Mouse (Mus musculus): ENCODE data around the gene Rhbdl3.

Gene Rhbdl3

DNA sequence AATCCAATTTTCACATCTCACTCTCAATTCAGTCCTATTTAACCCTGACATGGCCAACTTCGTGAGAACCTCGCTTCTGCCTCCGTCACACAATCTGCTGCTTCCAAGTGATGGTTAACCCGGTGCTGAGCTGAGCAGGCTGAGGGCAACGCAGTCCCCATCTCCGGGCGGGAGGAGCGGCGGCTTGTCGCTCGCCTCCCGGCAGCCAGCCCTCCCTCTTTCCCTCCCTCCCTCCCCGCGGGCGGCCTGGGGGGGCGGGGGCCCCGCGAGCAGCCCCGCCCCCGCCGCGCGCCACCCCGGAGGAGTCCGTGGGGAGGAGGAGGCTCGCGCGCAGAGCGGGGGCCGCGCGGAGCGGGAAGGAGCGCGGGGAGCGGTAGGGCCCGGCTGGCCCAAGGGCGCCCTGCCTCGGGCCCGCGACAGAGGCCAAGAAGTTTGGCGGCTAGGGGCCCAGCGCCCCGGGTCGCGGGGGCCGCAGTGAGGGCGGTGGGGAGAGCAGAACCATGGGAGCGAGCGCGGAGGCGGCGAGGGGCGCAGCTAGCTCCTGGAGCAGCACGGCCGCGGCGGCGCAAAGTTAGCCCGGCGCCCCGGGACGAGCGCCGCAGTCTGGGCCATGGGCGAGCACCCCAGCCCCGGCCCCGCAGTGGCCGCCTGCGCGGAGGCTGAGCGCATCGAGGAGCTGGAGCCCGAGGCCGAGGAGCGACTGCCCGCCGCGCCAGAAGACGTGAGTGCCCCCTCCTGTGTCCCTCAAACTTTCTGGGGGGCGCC, at the start of gene Rhbdl3:
Gene Rhbdl3, plus strand, starts transcription at position 362 of the 765 bp plus-strand sequence.
- peak; percentile 46 for DNase-seq (ENCODE audit: low spot score)

DNA sequence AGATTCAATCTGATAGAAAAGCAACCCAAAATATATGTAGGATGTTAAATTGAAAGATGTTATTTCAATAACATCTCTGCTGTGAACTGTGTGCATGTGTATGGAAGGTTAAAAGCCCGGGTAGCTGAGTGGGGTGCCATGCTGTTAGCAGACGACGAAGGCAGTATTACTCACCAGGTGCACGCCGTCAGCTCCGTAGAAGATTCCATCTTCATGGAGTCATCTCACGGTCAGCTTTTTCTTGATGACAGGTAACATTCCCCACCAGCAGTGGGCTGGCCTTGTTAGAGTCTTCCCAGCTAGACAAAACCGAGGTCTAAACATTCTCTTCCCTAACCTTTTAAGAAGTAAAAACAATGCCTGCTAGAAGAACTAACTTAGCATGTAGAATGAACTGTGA, 36.6 kb upstream of the Rhbdl3 start:
- no peak for DNase-seq (ENCODE audit: low spot score)

DNA sequence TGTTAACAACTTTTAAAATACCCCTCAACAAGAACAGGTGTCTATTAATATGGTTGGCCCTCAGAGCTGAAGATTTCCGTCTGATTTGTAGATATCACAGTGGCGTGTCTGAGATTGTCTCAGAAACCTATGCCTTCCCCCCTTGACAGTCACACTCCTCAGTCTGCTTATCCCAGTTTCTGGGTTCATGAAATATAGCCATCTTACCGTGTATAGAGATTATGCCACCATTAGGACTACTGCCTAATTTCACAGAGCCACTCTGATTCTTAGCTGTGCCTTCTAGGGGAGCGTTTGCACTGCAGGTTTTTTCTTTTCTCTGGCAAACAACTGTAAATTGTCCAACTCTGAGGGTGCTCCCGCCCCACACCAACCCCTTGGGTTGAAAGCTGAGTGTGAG, 29.6 kb upstream of the Rhbdl3 start:
- DNase-seq (ENCODE audit: low spot score): no peak

DNA sequence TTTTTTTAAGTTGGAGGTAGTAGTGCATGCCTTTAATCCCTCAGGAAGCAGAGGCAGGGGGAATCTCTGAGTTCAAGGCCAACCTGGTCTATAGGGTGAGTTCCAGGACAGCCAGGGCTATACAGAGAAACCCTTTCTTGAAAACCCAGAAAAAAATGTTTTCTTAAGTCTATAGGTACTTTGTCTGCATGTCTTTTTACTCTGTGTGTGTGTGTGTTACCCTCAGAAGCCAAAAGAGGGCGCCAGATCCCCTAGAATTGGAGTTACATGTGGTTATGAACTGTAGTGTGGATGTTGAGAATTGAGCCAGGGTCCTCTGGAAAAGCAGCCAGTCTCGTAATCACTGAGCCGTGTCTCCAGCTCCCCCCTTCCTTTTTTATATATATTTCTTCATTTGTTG, 25.7 kb upstream of the Rhbdl3 start:
- no peak for DNase-seq (ENCODE audit: low spot score)

DNA sequence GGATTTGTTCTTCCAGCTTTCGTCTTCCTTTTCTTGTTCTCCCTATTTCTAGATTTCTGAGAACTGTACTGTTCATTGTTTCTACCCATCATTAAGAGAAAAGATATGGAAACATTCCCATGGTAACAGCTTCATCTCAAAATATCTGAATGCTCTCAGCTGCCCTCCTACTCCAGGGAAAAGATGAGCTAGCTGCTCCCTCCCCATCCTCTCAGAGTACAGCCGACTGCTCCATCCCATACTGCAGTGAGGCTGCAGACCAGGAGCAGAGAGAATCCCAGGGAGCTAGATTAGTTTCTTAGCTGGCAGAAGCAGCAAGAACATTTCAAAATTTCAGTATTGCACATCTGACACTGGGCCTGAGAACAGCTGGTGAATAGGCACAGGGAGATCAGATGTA, 22.7 kb upstream of the Rhbdl3 start:
- DNase-seq (ENCODE audit: low spot score): no peak

DNA sequence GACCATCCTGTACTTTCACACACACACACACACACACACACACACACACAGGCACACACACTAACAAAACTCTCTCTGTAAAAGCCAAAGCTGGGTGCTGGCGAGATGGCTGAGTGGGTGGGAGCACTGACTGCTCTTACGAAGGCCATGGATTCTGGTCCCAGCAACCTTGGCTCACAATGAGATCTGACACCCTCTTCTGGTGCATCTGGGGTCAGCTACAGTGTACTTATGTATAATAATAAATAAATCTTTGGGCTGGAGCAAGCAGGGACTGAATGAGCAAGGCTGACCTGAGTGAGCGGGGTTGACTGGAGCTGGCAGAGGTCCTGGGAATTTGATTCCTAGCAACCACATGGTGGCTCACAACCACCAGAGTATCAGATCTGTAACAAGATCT, 16.9 kb upstream of the Rhbdl3 start:
- DNase-seq (ENCODE audit: low spot score): no peak

DNA sequence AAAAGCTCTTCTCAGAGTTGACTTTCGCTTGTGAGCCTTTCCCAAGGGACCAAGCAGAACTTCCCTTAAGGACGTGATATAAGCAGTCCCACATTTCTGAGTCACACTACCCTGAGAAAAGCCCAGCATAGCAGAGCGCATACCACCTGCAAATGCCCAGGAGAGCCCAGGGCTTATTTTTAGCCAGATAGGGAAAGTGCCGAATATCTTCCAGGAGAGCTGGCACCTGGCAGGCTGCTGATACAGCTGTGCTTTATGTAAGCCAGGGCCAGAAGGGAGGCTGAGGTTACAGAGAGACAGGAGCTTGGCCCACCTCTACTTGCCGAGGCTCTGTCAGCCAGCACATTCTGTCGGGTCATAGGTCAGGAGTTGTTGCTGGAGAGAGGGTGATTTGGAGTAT, 16.1 kb upstream of the Rhbdl3 start:
- DNase-seq (ENCODE audit: low spot score): no peak

DNA sequence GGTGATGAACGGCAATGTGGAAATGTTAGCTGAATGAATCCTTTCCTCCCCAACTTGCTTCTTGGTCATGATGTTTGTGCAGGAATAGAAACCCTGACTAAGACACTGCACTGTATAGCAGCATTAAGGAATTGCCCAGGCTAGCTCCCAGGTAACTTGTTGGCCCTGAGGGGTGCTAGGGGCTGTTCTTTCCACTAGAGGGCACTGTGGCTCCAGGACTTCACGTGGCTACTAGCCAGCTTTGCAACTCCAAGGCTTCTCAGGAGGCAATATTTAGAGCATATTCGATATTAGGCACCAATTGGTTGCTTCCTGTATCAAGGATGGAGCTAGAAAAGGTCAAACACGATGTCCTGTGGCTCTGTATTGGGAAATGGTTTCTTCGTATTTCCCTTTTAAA, 13.6 kb upstream of the Rhbdl3 start:
- DNase-seq (ENCODE audit: low spot score): peak; percentile 64

DNA sequence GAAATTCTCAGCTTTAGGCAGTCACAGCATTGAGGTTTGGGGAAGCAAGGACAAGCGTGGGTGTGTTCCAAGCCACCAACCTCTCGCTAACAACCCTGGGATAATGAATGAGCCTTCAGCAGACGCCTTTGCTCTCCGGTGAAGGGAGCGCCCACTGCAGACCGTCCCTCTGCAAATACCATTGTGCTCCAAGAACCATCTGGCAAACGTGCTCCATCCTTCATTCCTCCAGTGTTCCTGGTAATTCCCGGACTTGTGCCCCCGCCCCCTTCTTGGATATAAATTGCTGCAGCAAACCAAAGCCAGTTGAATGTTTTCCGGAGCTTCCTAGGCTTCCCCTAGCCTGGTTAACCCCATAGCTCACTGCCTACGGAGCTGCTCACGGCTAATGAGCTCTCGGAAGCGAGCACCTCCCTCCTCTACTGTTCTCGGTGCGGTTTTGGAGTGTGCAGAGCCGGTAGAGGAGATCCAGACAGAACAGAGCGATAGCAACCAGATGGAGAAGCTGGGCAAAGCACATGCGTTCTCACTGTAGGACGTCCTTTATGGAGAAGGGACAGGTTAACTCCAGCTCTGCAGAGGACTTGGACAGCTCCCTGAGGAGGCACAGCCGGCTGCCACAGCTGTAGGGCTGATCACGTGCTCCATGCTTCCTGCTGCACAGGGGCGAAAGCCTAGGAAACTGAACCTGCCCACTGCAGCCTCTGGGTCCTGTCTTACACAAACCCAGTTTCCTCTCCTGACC, 10.8 kb upstream of the Rhbdl3 start:
- peak; percentile 12 for DNase-seq (ENCODE audit: low spot score)

DNA sequence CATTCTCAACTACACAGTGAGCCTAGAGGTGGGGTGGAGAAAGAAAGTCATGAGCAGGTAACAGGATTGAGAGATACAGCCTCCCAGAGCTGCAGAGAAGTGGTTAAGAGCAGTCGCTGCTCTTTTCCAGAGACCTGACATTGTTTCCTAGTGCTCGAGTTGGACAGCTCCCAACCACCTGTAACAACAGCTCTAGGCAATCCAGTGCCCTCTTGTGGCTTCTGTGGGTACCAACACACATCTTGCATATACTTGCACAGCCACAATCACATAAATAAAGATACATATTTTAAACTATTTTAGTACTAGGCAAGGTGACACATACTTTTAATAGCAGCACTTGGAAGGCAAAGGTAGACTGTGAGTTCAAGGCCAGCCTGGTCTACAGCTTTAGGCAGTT, 9.7 kb upstream of the Rhbdl3 start:
- no peak for DNase-seq (ENCODE audit: low spot score)

DNA sequence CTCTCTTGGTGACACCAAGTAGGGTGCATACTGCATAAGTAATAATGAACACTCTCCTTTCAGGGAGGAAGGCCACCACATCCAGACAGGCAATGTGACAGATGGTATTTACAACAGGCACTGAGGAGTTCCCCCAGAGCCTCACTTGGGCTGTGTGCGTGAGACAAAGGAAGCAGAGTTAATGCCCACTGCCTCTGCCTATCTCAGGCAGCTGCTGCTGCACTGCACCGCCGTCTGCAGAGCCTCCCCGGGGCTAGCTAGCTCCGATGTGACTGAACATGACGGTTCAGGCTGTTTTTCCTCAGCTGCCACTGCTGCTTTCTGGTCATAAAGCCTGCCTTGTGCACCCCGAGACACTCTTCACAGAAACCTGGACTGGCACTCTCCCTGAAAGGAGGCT, 8.2 kb upstream of the Rhbdl3 start:
- no peak for DNase-seq (ENCODE audit: low spot score)

DNA sequence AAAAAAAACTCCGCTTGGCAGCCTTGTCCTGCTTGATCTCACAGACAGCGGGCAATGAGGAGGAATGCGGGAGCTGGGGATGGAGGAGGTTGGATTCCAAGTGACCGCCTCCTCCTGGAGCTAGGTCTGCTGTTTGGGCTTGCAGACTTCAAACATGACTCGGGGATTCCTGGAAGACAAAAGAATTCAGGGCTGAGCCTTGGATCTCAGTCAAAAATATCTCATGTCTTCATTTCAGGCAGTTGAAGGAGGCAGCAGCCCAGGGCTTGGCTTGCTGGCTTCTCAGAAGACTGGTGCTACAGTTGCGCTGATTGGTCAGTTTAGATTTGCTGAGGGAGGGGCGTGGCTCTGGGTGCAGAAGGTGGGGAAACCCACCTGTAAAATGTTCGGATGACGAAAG, 5.6 kb upstream of the Rhbdl3 start:
- DNase-seq (ENCODE audit: low spot score): no peak

DNA sequence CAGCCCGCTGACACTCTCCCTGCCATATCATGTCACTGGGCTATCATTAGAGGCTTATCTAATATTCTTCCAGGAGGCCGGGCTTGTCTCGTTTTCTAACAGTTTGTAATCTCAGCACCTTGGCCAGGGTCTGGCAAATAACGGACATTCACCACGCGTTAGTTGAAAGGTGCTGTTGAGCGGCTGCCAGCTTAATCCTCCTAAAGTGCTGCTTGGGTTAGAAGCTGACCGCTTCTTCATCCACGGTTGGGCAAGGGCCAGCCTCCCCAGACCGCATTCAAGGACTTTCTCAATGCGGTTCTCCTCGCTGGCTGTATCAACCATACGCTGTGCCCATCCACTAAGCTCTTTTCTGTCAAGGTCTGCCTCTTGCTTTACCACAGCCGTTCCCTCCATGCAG, 4.9 kb upstream of the Rhbdl3 start:
- DNase-seq (ENCODE audit: low spot score): no peak

DNA sequence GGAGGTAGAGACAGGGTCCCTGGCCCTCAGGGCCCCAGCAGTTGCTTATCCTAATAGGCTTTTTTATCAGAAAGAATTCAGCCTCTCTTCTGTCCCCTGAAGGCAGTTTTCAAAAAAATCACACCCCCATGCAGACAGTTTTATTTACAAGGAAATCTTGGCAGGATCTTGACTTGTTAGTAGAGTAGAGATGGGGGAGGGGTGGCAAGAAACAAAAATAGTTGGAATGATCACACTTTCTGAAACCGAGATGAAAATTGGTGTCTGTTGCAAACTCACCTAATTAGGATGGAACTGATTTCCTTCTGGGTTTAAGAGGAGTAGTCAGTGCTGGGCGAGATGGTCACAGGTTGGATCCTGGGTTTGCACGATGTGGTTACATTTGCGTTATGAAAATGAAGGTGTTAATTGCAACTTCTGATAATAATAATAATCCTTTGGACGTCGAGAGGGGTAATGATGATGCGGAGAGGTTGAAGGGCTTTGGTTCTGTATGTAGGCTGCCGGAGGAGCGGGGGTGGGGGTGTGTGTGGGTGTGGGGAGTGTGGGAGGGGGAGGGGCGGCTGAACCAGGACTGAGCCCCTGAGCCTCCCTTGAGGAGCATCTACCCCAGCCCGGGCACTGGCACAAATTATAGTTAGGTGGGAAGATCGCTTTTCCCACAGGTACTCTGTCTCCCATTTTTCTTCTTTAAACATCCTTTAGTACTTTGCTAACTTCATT, 1.0 kb upstream of the Rhbdl3 start:
- no peak for DNase-seq (ENCODE audit: low spot score)

DNA sequence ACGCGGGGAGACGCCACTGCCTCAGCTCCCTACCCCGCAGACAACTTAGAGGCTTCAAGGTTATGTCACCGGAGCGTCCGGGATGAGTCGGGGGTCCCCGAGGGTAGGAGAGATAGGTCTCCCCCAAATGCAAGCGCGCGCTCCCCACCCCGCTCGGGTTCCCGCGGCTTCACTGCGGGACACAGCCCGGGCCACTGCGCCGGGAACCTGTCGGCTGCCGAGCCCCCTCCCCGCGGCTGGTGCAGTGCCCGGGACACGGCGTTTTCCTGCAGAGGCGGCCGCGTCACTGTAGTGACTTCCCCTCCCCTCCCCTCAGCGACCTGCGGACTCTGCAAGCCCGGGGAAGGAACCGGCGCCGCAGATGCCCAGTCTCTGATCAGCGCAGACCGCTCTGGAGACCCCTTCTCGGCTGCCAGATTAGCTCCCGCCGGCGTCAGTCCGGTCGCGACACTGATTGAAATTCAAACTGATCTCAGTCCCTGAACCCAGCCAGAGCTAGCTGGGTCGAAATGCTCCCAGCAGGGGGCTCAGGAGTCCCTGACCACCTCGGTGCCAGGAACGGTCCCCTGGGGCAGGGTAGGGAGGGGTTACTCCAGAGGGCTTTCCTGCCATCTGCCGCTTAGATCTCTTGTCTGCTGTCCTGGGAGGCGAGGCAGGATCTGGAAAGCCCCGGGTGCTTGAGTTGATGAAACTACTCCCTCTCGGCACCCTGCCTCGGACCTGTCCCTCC, 769 bp downstream of the Rhbdl3 start:
- DNase-seq (ENCODE audit: low spot score): peak; percentile 34

DNA sequence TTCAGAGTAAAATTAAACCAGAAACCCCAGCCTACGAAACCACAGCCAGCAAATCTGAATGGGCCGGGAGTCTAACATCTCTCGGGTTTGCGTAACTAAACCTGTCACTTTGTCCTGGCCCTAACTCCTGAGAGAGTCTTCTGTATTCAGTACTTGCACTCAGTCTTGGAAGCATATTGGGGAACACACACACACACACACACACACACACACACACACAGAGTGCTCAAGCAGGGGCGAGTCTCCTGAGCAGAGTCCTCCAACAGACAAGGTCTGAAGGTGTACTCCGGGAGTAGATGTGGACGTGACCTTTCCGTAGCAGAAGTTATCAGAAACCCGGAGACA, 1.3 kb downstream of the Rhbdl3 start:
- no peak for DNase-seq (ENCODE audit: low spot score)

DNA sequence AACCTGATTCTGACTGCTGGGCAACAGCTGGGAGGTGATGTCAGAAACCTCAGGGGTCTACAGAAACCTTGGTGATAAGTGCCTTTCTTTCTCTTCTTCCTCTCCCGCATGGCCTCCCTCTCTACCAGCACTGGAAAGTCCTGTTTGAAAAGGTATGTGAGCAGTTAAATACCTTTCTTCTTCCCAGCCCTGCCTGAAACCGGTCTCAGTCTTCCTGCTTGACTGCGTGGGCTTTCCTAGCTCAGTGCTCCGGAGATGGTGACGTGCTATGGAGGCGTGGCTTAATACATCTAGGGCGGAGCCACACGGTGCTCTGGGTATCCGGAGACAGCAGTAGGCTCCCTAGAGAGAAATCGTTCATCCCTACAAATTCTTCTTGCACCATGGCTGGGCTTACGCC, 1.8 kb downstream of the Rhbdl3 start:
- DNase-seq (ENCODE audit: low spot score): peak; percentile 63

DNA sequence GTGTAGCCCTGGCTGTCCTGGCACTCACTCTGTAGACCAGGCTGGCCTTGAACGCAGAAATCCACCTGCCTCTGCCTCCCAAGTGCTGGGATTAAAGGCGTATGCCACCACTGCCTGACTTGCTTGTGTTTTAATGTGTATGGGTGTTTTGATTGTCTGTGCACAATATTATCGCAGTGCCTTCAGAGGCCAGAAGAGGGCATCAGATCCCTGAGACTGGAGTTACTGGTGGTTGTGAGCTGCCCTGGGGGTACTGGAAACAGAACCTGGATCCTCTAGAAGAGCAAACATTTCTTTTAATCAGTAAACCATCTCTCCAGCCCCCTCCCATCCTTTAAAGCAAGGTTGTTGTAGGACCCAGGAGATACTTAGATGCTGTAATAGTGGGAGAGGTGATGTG, 3.0 kb downstream of the Rhbdl3 start:
- DNase-seq (ENCODE audit: low spot score): no peak

DNA sequence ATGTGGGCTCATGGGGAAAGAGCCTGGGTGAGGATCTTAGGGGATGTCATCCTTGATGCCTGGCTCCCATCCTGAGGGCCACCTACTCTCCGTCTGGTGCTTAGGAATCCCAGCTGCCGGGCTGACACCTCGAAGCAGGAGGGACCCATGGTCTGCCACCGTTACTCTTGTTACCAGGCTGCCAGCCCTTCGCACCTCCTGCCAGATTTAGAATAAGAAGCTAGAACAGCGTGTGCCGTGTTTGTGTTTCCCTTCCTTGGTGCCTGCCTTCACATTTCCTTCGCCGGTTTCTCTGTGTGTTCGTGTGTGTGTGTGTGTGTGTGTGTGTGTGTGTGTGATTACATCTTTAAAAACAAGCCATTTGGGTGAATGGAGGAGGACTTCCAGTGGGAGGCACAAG, 4.1 kb downstream of the Rhbdl3 start:
- no peak for DNase-seq (ENCODE audit: low spot score)

DNA sequence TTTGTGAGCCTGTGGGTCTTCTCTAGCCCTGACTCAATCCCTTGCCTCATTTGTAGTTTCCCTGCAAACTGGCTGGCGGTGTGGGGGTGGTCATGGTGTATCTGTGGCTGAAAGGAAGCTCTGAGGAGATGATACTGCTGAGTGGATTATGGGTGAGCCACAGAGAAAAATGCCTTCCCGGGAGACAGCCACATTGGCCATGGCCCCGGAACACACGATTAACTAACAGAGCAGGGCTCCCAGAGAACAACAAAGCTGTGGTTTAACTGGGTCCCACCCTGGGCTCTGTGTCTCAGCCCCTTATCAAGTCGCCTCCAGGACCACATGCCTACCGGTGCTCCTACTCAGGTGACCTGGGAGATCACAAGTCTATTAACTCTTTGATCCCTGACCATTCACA, 7.8 kb downstream of the Rhbdl3 start:
- no peak for DNase-seq (ENCODE audit: low spot score)

DNA sequence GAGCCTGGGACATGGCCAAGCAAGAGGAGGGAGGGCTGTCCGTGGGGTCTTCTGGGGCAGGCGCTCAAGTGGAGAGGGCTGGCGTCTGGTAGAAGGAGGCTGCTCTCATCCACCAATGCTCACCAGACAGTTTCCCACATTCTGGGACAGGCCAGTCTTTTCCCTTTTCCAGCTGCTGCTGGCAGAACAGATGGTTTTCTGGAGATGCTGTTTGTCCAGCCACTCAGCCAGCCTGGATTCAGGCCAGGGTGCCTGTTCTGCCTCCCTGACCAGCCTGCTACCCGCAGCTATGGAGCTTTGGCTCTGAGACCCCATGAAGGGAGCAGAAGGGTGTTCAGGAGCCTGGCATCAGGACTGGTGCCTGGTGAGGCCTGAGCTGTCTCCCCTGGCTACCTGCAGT, 10.6 kb downstream of the Rhbdl3 start:
- DNase-seq (ENCODE audit: low spot score): no peak

DNA sequence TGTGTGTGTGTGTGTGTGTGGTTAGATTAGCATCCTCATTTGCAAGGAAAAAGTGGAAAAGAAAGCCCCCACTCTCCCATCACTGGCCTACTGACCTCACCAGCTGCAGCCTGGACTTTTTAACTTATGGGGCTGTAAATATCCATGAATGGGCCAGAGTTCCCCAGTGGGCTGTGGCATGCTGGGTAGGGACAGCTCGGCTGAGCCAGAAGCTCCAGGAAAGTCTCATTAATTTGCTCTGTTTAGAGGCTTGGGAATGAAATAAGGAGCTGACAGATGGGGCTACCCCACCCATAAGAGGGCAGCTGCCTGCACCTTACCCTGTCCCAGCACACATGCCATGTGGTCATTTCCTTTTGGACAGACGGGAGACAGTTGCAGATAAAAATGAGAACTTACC, 11.3 kb downstream of the Rhbdl3 start:
- DNase-seq (ENCODE audit: low spot score): no peak

DNA sequence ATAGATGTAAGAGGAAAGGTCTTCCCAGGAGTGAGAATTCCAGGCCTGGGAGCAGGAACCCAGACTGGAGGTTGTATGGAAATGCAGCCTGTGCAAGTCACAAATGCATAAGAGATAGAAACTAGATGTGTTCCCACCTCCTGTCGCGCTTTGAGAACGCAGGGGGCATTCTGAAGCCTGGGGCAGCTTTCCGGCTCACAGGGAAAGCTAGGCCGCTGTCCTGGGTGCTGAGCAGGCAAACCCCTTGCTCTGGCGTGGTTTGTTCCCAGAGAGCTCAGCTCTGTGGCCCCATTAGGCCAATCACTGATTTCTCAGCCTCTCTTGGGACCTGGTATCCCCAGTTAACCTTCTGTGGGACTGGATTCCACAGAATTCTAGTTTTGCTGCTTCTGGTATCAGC, 11.9 kb downstream of the Rhbdl3 start:
- DNase-seq (ENCODE audit: low spot score): no peak
